Mouse (Mus musculus) hematopoietic stem cell, adult 5-6 weeks (primary cell): ENCODE measurements around the gene Prkaa1. TPM values are rescaled to one million over a fixed set of nuclear protein-coding genes. Genes with fewer than 3 reads are reported as not detected.

Experiments
- ATAC-seq, 2 experiments: fragments of 125-278 bp in 1 of 2; replicated peaks in 1 of 2; 2 replicates each; pipeline ENCODE4 v1.8.0; 2016 to 2017; ENCODE audit warnings: inconsistent platforms in 2 of 2, mild to moderate bottlenecking in 2 of 2, moderate number of reproducible peaks in 2 of 2, low read depth in 1 of 2, moderate TSS enrichment in 1 of 2; ENCODE audit not compliant: low FRiP score in 2 of 2, poor library complexity in 2 of 2, severe bottlenecking in 2 of 2, insufficient read depth in 1 of 2, low TSS enrichment in 1 of 2
- total RNA-seq: library from RNA; stranded (forward); fragments of 172-1452, 232-1000 nt; gene quantifications from 2 replicates; pipeline ENCODE4 v1.2.3, GENCODE M21; 2017

The Prkaa1 gene
- total RNA-seq, 1 experiment from 2014 or later, result 38.5 TPM

DNA sequence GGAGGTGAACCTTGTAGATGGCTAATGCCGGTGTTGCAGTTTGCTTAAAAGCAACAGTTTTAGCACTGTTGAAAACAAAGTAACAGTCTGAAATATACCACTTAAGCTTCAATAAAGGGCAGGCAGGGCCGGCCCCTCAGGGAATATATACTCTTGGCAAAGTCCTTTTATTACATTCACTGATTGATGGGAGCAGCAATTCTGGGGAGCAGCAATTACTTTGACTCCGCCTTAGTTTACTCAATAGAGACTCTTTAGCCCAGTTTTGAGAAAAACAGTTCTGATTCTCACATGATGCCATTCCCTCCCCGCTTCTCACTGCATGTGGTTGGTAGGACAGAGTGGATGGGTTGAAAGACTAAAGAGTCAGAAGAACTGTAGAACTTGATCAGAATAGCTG lies 5.5 kb downstream of the Prkaa1 start:
- no peak for ATAC-seq

DNA sequence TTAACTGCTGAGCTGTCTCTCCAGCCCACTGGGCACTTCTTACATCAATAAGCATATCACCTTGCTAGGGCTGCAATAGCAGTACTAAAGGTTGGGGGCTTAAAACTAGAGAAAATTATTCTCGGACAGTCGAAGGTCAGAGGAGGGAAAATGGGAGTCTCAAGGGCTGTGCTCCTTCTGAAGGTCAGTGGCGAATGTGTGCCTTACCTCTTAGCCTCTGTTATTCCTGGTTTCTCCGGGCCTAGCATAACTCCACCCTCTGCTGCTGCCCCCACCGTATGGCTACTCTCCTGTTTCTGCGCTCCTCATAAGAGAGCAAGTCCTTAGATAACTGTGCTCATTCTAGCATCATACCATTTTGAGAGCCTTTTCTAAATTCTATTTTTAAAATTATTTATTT lies 8.5 kb downstream of the Prkaa1 start:
- no peak for ATAC-seq

GRCm38 (mm10) chr15:5154621-5155020 lies 11.0 kb downstream of the Prkaa1 start:
- no peak for ATAC-seq

DNA sequence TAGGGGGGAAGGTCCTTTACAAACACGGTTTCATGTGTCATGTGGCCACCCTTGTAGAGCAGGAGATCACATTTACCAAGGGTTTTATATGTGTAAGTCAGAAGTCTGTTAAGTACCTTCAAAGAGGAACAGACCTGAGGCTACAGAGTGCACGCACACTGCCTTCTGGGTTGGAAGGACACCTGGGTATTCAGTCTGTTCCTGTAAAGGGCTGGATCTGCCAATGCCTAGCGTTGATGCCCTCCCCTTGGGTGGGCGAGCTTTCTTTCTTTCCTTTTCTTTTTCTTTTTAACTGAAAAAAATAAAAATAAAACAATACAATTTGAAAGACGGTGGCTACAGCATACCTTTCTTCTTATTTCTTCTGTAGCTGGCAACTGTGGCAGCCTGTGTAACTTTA lies 11.4 kb downstream of the Prkaa1 start:
- no peak for ATAC-seq

GRCm38 (mm10) chr15:5156355-5156754 lies 12.7 kb downstream of the Prkaa1 start:
- ATAC-seq, result 0 out of 4 replicates have a peak, but pooled peaks of 1 of the 2 experiments have one; percentile 27

DNA sequence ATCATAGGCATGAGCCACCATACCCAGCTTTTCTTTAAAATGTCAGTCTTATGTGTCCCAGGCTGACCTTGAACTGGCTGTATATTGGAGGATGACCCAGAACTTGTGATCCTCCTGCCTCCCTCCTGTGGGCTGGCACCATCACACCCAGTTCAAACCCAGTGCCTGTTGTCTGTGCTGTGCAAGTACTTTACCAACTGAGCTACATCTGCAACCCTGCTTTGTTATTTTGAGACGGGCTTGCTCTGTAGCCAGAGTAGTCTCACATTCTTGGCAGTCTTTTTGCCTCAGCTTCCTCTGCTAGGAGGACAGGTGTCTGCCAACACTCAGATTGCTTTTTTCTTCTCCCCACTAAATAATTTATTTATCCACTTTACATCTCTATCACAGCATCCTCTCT lies 13.7 kb downstream of the Prkaa1 start:
- ATAC-seq, result no peak

- no peak for ATAC-seq
Measured at GRCm38 (mm10) chr15:5158827-5159226, 15.2 kb downstream of the Prkaa1 start.

DNA sequence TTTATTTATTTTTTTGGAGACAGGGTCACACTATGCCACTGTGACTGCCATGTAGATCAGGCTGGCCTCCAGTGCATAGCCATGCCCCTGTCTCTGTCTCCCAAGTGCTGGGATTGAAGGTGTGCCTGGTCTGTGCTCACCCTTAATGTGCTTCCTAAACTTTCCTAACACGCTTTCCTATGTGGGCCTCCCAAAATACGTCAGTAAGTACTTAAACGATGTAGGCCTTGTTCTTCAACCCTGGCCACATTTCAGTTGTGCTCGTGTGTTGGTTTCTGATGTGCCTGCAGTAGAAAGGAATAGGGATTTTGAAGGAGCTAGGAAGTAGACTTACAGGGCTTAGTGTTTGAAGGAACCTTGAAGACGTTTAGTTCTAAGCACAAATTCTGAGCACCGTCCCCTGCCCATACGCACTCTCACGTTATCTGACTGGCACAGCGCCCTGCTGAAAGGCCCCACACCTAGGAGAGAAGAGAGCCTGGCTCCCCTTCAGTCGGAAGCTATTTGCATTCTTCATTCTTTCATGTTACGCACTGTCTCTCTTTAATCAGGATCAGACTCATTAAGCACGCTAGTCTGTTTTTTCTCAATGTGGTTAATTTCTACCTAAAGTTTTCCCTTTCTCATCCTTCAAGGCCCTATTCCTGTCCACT lies 21.6 kb downstream of the Prkaa1 start:
- ATAC-seq, result no peak

- ATAC-seq, result peak; percentile 83 to 87
Measured at GRCm38 (mm10) chr15:5173217-5173820, 29.7 kb downstream of the Prkaa1 start.

GRCm38 (mm10) chr15:5184668-5185330 lies 41.1 kb downstream of the Prkaa1 start:
- ATAC-seq, result no peak; a peak in 1 of 4 replicates

DNA sequence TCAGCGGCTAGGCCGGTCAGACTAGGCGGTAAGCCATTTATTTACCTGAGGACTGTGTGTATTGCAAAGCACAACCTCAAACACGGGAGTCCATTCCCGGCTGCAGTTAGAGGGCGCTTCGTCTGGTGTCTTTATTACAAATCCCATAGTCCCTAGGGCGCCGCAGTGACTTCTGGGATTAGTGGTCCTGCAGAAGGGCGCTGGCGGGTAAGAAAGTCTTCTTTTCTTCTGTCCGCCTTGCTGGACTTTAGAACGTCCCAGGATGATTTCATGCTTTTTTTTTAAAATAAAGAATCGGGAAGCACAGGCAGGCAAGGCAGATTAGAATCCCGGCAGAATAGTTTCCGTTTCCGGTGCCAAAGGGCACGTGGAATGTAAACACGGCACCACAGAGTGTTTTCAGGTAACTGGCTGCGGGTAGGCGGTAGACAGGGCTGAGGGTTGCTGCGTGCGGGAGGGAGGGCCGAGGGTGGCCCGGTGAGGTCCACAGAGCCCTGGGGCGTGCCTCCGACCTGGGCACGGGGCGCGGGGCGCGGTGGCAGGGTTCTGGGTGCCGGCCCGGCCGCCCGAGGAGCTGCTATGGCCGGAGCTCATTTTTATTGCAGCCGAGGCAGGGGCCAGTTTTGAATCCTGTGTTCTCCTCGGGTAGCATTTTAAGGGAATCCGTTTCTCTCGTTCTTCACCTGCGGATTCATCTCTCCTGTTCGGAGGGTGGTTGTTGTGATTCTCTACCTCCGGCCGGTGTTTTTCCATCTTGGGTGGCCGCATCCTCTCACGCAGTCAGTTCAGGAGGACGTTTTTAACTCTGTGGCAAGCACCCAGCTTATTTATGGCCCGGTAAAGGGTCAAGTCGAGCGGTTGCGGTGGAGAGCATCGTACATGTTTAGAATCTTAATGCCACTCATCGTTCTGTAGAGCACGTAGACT lies 42.0 kb downstream of the Prkaa1 start, which contains the start of gene Ttc33:
Gene Ttc33, plus strand, starts transcription at position 160 of the 927 bp plus-strand sequence.
- peak; percentile 57 to 85 for ATAC-seq

DNA sequence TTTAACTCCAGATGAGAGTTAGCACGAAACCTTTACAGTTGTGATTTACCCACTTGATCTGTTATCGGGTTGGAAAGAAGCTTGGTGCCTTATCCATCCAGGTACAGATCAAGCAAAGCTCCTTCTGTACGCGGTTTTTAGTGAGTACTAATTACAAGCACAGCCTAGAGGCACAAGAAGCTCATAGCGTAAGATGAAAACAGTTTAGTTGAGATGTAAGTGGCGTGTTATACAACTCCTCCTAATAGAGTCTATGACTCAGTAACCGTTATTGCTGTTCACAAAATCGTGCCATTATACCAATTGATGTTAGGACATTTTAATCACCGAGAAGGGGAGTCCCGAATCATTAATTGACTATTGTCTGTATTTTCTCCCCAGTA lies 42.6 kb downstream of the Prkaa1 start:
- no peak for ATAC-seq

GRCm38 (mm10) chr15:5187116-5187515 lies 43.5 kb downstream of the Prkaa1 start:
- ATAC-seq, result no peak

- ATAC-seq, result peak in 1 of 2 experiments; percentile 34; a peak in 1 of 4 replicates
Measured at GRCm38 (mm10) chr15:5188029-5188428, 44.4 kb downstream of the Prkaa1 start.

DNA sequence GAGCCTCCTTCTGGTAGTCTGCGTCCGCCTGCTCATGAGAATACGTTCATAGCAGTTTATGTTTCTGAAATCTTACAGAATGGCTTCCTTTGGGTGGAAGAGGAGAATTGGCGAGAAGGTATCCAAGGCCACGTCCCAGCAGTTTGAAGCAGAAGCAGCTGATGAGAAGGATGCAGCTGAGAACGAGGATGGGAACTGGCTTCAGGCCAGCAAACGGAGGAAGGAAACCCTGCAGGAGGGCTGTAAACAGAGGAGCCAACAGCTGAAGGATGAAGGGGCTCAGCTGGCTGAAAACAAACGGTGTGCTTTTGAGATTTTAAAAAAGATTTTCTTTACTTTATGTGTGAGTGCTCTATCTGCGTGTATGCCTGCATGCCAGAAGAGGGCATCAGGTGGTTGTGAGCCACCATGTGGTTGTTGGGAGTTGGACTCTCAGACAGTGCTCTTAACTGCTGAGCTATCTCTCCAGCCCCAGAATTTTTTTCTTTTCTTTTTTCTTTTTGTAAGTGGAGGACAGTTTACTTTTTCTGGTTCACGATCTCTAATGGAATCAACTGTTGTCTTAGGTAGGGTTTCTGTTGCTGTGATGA lies 45.9 kb downstream of the Prkaa1 start:
- no peak for ATAC-seq

- ATAC-seq, result no peak; a peak in 1 of 4 replicates
Measured at GRCm38 (mm10) chr15:5193833-5194232, 50.2 kb downstream of the Prkaa1 start.

DNA sequence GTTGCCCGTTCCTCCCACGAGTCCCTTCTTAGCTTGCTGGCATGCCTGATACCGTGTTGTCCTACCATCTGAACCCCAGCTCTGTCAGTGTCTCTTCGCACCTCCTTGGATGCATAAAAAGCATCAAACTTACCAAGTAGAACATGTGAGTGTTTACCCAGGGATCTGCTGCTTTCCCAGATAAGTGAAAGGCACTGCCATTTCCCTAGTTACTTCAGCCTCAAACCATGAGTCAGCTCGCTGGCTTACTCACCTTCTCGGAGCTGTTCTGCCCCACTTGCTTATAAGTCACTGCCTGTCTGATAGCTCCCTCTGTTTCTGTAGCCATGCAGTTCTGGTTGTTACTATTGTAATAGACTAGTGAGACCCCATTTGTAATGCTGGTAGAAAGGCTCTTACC lies 50.8 kb downstream of the Prkaa1 start:
- ATAC-seq, result no peak
